Mouse (Mus musculus): Measurements from ENCODE around the gene 2900026A02Rik.

The 2900026A02Rik gene

DNA sequence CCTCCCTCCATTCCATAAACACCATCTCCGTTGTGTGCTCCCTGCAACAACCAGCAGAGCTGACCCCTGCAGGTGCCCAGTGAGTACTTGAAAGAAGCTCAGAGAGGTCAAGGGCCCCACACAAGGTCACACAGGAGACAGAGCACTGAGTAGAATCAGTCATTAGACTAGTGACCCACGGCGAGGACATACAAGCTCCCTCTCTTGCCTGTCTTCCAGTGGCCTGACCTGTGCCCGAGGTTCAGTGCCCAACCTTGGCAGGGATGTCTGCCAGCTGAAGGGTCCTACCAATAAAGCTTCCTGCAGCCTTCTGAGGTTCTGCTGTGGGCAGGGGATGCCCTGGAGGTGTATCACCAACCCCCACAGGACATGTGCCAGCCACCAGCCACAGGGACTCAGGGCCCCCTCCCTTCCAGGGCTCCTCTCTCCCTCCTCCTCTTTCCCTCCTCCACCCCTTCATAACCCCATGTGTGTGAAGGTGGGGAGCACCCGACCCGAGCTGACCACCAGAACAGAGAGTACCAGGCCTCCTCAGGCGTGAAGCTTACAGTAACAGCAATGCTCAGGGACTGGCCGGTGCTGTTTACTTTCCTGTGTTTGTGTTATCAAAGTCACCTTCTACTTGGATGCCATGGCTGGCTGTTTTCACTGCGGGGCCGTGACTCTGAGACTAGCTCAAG lies 8.7 kb downstream of the 2900026A02Rik start:
- no peak for DNase-seq (ENCODE audit: low read depth, low spot score)

DNA sequence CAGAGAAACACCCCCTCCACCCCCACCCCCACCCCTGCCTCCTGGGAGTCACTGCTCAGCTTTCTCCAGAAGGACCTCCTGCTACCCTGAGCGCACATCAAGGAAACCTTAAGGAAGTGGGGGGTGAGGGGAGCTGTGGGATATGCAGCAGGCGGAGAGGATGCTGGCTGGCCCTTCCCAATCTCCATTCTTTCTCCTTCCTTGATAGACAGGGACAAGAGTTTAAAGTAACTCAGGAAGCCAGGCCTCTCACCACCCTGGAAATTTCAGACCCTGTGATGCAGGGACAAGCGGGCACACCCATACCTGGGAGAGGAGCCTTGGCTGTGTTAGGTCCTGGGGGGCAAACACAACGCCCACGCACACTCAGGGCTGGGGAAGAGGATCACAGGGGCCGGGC lies 10.7 kb downstream of the 2900026A02Rik start:
- no peak for DNase-seq (ENCODE audit: low read depth, low spot score)

DNA sequence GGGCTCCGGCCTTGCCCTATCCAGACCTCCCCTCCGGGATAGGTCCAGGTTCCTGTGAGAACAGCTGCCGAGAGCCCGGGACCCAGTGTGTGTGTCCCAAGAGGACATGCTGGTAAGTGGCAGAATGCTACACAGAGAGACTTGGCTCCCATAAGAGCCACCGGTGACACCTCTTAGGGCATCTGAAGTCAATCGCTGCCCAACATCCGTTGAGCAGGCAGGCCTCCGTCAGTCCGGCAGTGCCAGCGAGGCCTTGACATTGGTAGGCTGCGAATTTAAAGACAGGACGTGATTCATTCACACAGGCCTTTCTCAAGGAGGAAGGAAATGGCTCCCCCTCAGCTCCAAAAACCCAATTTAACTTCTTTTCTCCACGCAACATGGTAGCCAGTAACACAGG lies 11.1 kb downstream of the 2900026A02Rik start:
- DNase-seq (ENCODE audit: low read depth, low spot score), result no peak

DNA sequence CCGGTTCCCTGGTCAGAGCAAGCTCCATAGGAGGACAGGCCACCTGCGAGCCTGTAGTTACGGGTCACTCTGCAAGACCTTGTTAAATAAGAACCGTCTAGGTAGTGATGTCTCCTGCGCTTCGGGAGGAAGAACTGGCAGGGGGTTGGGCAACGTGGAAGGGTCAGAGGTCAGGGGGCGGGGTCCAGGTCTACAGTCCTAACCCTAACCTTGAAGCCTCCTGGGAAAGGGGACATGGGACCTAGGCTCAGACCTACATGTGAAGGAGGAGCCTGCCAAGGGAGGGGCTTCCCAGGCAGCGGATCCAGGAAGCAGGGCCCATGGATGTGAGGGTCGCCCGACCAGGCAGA lies 11.7 kb downstream of the 2900026A02Rik start:
- no peak for DNase-seq (ENCODE audit: low read depth, low spot score)

DNA sequence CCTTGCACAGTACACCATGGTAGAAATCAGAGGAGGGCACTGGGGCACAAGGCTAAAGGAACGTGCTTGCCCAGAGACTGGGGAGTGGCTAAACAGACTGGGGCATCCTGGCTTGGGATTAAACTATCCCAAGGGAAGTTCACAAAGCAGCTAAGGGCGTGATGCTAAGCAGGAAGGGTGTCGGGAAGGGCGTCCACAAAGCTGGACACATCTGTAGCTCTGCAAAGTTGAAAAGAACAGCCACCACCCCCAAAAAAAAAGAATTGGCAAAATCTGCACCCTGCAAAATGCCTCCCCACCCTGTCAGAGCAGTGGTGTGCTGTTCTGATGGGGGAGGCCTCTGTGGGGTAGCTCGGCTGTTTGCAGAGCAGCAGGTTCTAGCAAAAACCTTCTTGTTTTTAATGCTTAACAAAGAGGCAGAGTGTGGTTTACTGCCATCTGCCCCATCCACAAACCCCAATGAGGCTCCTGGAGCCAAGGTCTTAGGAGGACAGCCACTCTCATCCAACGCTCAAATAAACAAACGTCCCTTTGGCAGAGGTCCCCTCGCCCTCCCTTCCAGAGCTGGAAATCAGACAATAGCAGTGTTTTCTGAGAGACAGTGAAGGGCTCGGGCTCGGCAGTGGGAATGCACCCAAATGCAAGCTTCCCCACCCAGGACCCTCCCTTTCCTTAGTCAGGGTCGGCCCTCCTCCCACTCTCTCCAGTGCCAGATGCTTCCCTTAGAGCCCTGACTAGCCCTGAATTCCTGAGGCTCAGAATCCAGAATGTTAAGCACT lies 12.2 kb downstream of the 2900026A02Rik start:
- no peak for DNase-seq (ENCODE audit: low read depth, low spot score)

DNA sequence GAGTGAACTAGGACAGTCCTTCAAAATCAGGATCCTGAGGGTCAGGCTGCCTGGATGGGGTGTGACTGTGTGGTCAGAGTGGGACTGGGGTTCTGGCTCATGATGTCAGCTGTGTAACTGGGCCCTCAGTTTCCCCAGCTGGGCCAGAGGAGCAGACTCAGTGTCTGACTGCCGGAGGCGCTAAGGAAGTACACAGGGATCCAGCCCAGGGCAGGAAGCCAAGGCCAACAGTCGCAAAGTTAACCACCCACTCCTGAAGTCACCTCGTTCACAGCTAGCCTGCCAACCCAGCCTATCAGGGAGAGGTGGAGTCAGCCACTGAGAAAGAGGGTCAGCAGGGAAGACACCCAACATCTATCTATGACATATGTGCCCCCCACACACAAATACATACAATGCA lies 13.0 kb downstream of the 2900026A02Rik start:
- DNase-seq (ENCODE audit: low read depth, low spot score), result no peak

DNA sequence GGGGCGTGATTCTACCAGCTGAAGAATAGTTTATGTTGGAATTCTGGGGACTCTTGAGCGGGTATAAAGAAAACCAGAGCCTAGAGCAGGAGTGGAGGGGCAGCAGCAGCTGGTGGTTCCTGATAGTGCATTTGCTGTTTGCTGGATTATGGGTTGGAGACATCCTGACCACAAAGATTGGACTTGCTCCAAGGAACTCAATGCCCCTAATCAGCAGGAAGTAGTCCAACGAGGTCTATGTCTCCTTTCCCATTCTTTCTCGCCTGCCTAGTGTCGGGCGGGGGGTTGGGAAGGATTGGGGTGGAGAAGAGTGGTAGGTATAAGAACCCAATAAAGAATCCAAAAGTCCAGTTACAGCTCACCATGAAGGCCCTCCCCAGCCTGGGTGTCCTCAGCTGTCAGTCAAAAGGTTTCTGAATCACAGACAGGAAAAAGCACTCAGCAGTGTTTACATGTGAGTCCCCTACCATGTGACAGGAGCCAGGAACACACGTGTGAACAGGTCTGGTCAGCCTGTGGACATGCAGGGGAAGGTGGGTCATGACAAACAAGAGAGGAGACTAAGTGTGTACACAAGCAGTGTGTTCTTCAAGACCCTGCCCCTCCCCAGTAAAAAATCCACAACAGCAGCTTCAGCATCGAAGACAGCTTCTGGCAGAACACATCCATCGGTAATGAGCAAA lies 14.2 kb downstream of the 2900026A02Rik start:
- no peak for DNase-seq (ENCODE audit: low read depth, low spot score)

DNA sequence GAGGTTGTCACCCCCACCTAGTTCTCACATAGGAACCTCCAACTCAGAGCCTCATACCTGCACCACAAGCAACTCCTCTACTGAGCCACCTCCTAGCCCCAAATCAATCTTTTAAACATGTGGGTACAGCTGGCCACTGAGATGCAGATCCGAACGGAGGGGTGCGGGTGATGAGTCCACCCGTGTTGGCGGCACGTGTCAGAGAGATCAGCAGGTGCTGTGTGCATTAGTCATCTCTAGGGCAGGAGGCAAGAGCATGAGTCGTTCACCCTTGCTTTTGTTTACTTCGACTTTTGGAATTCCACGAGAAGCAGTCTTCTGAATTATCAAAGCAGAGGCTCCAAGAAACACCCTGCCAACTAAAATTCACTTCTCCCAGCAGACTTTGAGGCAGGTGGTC lies 16.8 kb downstream of the 2900026A02Rik start:
- no peak for DNase-seq (ENCODE audit: low read depth, low spot score)

DNA sequence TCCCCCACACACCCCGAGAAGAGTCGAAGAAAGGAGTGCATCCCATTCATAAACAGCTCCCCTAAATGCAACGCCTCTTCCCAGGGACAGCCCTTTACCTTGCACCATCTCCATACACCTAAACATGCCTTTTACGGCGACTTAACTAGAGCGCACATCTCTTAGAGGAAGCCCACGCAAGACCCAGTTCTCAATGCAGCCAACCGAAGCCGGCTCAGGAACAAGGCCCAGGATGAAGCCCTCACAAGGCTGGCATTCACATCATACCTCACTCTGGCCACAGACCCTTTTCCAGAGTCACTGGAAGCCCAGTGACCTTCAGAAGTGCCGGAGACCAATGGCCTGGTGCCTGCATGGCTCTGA lies 21.3 kb downstream of the 2900026A02Rik start:
- no peak for DNase-seq (ENCODE audit: low read depth, low spot score)

DNA sequence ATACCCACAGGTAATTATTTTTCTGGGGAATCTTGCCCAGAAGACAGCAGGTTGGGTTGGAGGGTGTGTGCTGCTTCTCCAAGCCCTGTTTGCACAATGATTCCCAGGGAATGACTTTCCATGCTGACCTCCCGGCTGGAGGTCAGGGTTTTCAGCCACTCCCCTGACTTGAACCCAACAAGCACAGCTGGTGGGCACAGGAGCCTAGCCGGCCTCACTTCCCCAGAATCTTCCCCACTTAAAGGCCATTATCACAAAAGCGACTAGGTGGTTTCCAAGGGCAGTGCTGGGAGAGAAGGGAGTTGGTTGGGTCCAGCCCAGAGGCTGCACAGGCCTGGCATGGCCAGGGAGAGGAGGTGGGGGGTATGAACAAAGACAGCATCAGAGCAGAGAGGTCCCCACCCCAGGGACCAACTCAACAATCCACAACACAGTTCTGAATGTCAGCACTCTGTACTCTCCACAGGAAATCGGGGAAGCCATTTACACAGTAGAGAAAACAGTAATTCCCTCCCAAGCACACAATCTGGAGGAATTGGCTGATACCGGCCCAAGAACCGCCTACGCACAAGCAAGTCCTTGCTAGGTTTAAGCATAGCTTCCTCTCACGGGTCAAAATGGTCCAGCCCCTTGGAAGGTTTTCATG lies 21.8 kb downstream of the 2900026A02Rik start:
- no peak for DNase-seq (ENCODE audit: low read depth, low spot score)

DNA sequence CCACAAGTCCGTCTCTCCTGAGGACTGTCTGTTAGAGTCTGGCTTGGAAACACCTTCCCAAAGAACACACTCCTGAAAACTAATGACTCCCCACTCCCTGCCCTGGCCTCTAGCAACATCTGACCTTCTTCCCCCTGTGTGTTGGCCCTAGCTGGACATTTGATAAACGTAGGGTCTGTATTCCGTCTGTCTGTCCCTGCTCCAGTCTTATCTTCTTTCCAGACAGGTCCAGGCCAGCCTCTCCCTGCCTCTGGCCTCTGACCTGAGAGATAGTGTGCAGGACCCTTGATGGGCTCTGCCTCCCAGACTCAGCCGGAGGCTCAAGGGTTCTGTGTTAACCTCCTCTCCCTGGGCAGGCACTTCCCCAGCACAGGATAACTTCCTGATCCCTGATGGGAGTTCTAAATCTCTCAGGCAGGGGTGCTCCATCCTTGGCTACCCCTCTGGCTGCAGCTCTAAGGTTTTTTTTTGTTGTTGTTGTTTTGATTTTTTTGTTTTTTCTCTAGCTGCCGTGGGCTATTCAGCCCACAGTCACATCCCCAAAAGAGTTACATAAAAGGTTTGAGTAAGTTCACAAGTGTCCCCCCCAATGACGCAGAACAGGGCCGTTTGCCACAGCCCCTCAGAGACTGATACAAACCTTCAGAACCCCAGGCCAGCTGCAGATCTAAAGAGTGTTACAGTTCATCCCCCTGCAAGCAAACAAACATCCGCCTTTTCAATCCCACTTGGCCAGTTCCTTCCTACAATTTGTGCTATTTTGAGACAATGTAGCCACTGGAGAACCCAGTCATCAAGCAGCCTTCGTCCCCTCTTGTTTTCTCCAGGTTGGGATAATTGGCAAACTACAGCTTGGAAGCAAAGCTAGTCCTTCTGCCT lies 23.9 kb downstream of the 2900026A02Rik start:
- DNase-seq (ENCODE audit: low read depth, low spot score), result no peak

DNA sequence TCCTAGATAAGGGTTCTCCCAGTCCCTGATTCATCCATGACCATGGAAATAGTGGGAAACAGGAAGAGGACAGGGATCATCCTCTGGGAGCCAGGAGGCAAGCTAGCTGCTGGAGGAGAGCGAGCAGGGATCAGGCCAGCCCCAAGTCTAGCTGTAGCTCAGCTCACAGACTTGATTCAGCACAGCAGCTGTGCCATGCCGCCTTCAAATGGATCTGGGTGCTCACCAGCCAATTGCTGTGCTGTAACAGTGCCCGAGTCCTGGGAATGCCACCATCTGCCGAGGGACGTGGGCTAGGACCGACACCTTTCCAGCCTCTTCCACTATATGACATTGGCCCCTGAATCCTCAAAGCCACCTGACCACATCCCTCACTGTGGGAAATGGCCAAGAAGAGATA lies 25.1 kb downstream of the 2900026A02Rik start:
- DNase-seq (ENCODE audit: low read depth, low spot score), result no peak

DNA sequence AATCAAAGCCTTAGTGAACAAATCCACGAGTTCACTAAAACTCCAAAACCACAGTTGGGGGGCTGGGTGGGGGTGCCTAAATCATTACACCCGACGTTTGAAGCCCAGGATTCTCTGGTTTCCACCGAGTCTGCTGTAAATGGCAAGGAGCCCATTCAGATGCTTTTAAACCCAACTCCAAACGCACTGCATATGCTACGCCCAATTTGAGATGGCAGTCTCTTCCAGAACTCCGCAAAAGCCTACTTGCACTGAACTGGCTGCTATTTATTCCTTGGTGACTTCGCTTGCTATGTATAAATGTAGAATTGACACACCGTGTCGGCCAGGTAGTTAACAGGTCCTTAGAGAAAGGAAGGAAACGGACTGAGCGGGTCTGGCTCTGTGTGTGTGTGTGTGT lies 25.6 kb downstream of the 2900026A02Rik start:
- no peak for DNase-seq (ENCODE audit: low read depth, low spot score)

DNA sequence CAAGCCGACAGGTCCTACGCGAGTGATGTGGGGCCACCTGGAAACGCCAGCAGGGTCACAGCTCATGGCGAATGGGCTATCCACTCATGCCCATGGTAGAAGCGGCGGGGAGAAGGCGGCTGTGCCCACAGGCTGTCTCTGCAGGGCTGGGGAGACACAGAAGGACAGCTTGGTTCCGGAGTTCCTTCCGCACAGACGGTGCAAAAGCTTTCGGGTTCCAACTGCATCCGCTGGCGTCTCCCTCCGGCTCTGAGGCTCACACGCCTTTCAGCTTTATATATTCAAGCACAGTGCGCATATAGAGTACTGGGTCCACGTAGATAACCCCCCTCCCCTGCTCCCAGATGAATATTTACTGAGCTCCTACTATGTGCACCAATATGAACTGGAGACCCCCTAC lies 27.3 kb downstream of the 2900026A02Rik start:
- no peak for DNase-seq (ENCODE audit: low read depth, low spot score)

DNA sequence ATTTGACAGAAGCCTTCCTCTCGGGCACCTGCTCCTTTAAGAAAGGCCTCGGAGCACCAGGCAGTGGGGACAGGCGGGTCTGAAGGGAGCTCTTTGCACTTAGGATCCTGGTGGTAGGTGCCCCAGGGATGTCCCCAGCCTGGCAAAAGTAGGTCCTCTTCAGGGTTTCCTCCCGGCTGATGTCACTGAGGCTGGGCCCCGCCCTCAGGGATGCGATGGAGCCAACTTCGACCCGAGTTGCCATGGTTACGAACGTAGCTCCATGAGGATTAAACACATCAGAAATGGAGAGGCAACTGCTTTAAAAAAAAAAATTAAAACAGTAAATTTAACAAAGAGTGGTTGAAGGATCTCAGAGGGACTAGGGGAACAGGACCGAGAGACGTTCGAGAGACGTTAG lies 29.1 kb downstream of the 2900026A02Rik start:
- no peak for DNase-seq (ENCODE audit: low read depth, low spot score)

DNA sequence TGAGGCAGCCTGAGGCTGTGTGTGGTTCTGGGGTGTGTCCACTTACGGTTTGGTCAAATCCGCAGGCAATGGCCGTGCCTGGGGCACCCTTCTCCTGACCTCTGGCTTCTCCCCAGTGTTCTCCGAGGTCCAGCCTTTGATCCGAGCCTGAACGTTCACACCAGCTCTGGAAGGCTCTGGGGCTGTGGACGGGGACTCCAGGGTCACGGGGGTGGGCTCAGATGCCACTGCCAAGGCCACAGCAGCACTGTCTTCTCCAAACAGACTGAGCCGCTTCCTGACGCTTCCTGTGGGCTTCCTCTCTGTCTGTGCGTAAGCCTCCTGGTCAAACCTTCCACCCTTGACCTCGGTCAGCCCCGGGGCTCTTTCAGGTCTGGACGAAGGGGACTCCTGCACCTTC lies 30.5 kb downstream of the 2900026A02Rik start:
- no peak for DNase-seq (ENCODE audit: low read depth, low spot score)

DNA sequence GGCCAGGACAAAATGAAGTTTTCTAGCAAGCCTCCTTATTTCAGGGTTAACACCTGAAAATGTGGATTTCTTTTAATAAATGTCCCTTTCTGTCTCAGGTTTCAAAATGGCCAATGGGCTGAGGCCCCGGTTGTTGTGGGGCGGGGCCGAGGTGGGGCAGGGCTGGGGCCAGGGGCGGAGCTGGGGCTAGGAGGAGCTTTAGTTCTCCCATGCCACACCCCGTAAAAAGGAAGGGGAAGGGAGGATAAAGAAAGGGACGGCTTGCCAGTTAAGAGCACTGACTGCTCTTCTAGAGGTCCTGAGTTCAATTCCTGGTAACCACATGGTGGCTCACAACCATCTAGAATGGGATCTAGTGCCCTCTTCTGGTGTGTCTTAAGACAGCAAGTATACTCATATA lies 39.6 kb downstream of the 2900026A02Rik start:
- no peak for DNase-seq (ENCODE audit: low read depth, low spot score)

DNA sequence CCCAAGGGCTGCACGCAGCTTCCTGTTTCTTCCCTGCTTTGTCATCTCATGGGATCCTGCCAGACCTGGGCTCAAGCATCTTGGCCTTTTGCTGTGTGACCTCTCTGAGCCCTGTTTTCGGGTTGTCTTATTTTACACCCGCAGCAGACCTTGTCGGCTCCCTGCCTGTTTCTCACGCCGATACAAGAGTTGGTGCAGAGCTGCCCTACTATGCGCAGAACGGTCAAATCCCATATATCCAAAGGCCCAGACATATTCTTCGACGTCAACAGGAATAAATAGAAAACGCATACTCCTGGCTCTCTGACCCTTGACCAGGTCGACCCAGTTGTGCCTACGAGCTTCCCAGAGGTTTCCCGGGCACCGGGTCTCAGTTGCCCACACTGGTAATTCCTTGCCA lies 40.3 kb downstream of the 2900026A02Rik start:
- no peak for DNase-seq (ENCODE audit: low read depth, low spot score)

DNA sequence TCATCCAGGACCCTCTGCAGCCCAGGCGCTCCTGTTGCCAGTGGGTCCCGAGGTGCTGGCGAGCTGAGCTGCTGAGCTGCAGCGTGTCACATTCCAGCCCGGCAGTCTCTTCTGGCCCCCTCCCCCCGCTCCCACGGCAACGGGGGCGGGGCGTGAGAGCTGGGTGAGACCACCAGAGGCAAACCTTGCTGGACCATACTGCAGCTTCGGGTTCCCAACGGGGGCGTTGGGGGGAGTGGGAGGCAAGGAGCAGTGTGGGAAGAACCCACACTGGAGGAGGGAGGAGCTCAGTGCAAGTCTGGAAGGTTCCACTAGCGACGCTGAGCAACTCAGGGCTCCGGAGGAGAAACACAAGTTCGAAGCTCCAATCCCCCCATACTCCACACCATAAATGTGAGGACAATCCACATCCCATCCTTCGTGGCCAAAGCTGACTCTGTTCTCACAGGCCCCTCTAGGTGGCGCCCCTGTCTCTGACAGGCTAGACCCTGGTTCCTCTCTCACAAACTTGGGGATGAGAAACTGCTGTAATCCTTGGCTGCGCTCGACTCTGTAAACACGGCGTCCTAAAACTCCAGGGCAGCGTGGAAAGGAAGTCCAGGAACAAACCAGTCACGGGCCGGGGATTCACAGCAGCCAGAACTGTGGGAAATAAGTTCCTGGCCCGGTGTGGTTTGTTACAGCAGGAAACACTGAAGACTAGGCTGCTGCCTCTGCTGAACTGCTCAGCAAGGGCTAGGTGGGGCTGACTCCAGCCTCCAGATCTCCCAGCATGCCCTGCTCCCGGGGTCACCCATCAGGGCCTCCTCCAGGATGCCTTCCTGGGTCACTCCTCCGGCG lies 41.0 kb downstream of the 2900026A02Rik start:
- DNase-seq (ENCODE audit: low read depth, low spot score), result peak; percentile 64

DNA sequence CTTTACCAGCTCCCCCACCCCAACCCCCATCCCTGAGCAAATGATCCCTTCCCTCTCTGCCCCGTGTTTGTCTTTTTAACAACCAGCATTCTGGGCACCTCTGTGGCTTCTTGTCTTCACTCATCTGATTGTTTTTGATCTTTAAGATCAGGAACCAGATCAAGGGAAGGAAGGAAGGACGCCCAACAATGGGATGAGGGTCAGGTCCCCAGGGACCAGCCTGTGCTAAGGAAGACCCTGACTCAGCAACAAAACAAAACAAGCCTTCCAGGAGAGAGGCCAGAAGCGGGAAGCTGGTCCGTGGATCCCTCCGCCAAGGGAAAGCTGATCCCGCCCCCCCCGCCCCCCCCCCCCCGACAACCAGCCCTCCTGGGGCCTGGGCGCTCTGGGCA lies 41.6 kb downstream of the 2900026A02Rik start:
- no peak for DNase-seq (ENCODE audit: low read depth, low spot score)

DNA sequence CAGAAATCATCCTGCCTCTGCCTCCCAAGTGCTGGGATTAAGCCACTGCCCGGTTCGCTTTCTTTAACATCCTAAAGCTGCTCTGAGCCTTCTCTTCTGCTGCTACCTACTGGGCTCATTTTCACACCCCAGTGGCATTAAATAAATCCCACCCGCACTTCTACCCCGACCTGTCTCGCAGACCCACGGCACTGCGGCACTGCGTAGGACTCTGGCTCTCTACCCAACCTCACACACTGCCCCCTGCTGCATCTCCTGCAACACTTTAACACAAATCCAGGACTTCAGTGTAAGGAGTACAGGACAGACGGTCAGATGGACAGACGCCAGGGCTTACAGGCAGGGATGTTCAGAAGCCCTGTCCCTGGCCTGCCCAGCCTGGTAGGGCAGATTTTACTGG lies 45.1 kb downstream of the 2900026A02Rik start:
- no peak for DNase-seq (ENCODE audit: low read depth, low spot score)
